Mouse (Mus musculus) intestine, embryonic 15.5 days (tissue): Measurements from ENCODE around the gene Usp48. TPM values are rescaled to one million over a fixed set of nuclear protein-coding genes. Genes with fewer than 3 reads are reported as not detected.

Experiments used
- ATAC-seq: fragments of 200-750 bp; cut with Nextera tagmentation; 2 replicates; pipeline ENCODE4 v1.8.0; 2017; ENCODE audit warnings: moderate TSS enrichment, moderate library complexity
- H3K27ac ChIP-seq: fragments of 300-500 bp; sonication (generic); 2 replicates; pipeline ENCODE4 v1.5.1; 2015; ENCODE audit warnings: mild to moderate bottlenecking, inconsistent platforms
- H3K27me3 ChIP-seq: fragments of 300-500 bp; sonication (generic); replicated peaks from 2 replicates; pipeline ENCODE4 v1.6.1; 2015; ENCODE audit warnings: inconsistent platforms
- H3K36me3 ChIP-seq: fragments of 300-500 bp; sonication (generic); 2 replicates; pipeline ENCODE4 v1.6.1; 2015; ENCODE audit warnings: inconsistent platforms
- H3K4me1 ChIP-seq: fragments of 300-500 bp; sonication (generic); replicated peaks from 2 replicates; pipeline ENCODE4 v1.6.1; 2015; ENCODE audit warnings: inconsistent platforms
- H3K4me2 ChIP-seq: fragments of 300-500 bp; sonication (generic); replicated peaks from 2 replicates; pipeline ENCODE4 v1.6.1; 2015; ENCODE audit warnings: mild to moderate bottlenecking, inconsistent platforms
- H3K4me3 ChIP-seq: fragments of 300-500 bp; sonication (generic); replicated peaks from 2 replicates; pipeline ENCODE4 v1.5.1; 2015; ENCODE audit warnings: inconsistent platforms
- H3K9ac ChIP-seq: fragments of 300-500 bp; sonication (generic); 2 replicates; pipeline ENCODE4 v1.6.1; 2015; ENCODE audit warnings: inconsistent platforms
- H3K9me3 ChIP-seq: fragments of 300-500 bp; sonication (generic); 2 replicates; pipeline ENCODE4 v1.6.1; 2016; ENCODE audit warnings: inconsistent platforms
- WGBS: fragments of 180-500 bp; shearing (Covaris S2); methylation state at CpG from one replicate; pipeline ENCODE4 v1.1.7; 2015; 5-methylcytosine and 5-hydroxymethylcytosine counted together
- polyA plus RNA-seq: library from polyadenylated mRNA; unstranded; fragments of >200 nt; fragmentation: Nextera tagmentation; extraction: Ambion mirVana; gene quantifications from 2 replicates; pipeline ENCODE4 v1.2.1, GENCODE M21; 2015

The Usp48 gene
- polyA plus RNA-seq, 1 experiment from 2014 or later: 62.0 TPM

- H3K4me2 ChIP-seq: no peak overlapping the region
- H3K4me3 ChIP-seq: no peak overlapping the region
- ATAC-seq: no peak
- 90% methylated on average over 5 of the region's 5 CpGs for WGBS
- H3K27ac ChIP-seq: no peak overlapping the region
- peaks cover 14% of the 10 kb centered on the region for H3K4me1 ChIP-seq
- H3K9ac ChIP-seq: no peak overlapping the region
- peaks cover 24% of the 10 kb centered on the region for H3K27me3 ChIP-seq
- H3K9me3 ChIP-seq: no peaks in the 10 kb centered on the region
- H3K36me3 ChIP-seq: no peaks in the 10 kb centered on the region
These were observed 72.2 kb downstream of the Usp48 start for GRCm38 (mm10) chr4:137665791-137666190.

- Histone ChIP-seq H3K36me3 (no peaks in the 10 kb centered on the region), H3K27me3 (peaks cover 24% of the 10 kb centered on the region), H3K4me1 (peaks cover 14% of the 10 kb centered on the region), H3K9me3 (no peaks in the 10 kb centered on the region), H3K4me3 (no peak overlapping the region), H3K27ac (no peak overlapping the region), H3K4me2 (no peak overlapping the region), H3K9ac (no peak overlapping the region)
- ATAC-seq: no peak
- WGBS: 73% methylated on average over 5 of the region's 5 CpGs
These were observed 72.9 kb downstream of the Usp48 start for GRCm38 (mm10) chr4:137666283-137666957.

- H3K4me2 ChIP-seq: no peak overlapping the region
- H3K27ac ChIP-seq: no peak overlapping the region
- H3K4me1 ChIP-seq: peaks cover 14% of the 10 kb centered on the region
- no peak for ATAC-seq
- H3K9ac ChIP-seq: no peak overlapping the region
- H3K27me3 ChIP-seq: peaks cover 24% of the 10 kb centered on the region
- H3K36me3 ChIP-seq: no peaks in the 10 kb centered on the region
- WGBS: 69% methylated on average over 8 of the region's 8 CpGs
- H3K9me3 ChIP-seq: no peaks in the 10 kb centered on the region
- H3K4me3 ChIP-seq: no peak overlapping the region
These were observed 73.4 kb downstream of the Usp48 start for GRCm38 (mm10) chr4:137666958-137667345.

- no peak overlapping the region for H3K4me3 ChIP-seq
- ATAC-seq: no peak
- H3K4me2 ChIP-seq: no peak overlapping the region
- H3K36me3 ChIP-seq: no peaks in the 10 kb centered on the region
- no peak overlapping the region for H3K27ac ChIP-seq
- H3K9ac ChIP-seq: no peak overlapping the region
- H3K4me1 ChIP-seq: peaks cover 14% of the 10 kb centered on the region
- H3K27me3 ChIP-seq: peaks cover 24% of the 10 kb centered on the region
- 61% methylated on average over 5 of the region's 5 CpGs for WGBS
- no peaks in the 10 kb centered on the region for H3K9me3 ChIP-seq
These were observed 74.2 kb downstream of the Usp48 start for GRCm38 (mm10) chr4:137667747-137668146.

- no peak for ATAC-seq
- no peaks in the 10 kb centered on the region for H3K36me3 ChIP-seq
- H3K27me3 ChIP-seq: no peaks in the 10 kb centered on the region; the same call in 1 of the 2 replicates
- H3K9me3 ChIP-seq: no peaks in the 10 kb centered on the region
- H3K27ac ChIP-seq: no peak overlapping the region
- H3K4me1 ChIP-seq: 0 out of 2 replicates have a peak, but pooled peaks cover 3% of the 10 kb centered on the region
- no peak overlapping the region for H3K4me3 ChIP-seq
- H3K4me2 ChIP-seq: no peak overlapping the region
- H3K9ac ChIP-seq: no peak overlapping the region
- WGBS: 67% methylated on average over 13 of the region's 13 CpGs
These were observed 78.4 kb downstream of the Usp48 start for GRCm38 (mm10) chr4:137671711-137672500.

GRCm38 (mm10) chr4:137675566-137675965, 82.0 kb downstream of the Usp48 start:
- H3K27ac ChIP-seq: no peak overlapping the region
- H3K36me3 ChIP-seq: no peaks in the 10 kb centered on the region
- H3K4me1 ChIP-seq: no peaks in the 10 kb centered on the region
- no peaks in the 10 kb centered on the region for H3K9me3 ChIP-seq
- peaks cover 11% of the 10 kb centered on the region for H3K27me3 ChIP-seq
- 70% methylated on average over 7 of the region's 7 CpGs for WGBS
- ATAC-seq: no peak
- H3K9ac ChIP-seq: no peak overlapping the region
- no peak overlapping the region for H3K4me2 ChIP-seq
- no peak overlapping the region for H3K4me3 ChIP-seq

- H3K27ac ChIP-seq: no peak overlapping the region
- H3K9me3 ChIP-seq: no peaks in the 10 kb centered on the region
- H3K36me3 ChIP-seq: no peaks in the 10 kb centered on the region
- whole genome bisulfite sequencing: 8% methylated on average over 11 of the region's 11 CpGs
- 0 out of 2 replicates have a peak, but pooled peaks cover under 1% of the 10 kb centered on the region for H3K4me1 ChIP-seq
- H3K4me3 ChIP-seq: no peak overlapping the region
- no peak overlapping the region for H3K9ac ChIP-seq
- ATAC-seq: peak; percentile 28
- peaks cover 16% of the 10 kb centered on the region for H3K27me3 ChIP-seq
- no peak overlapping the region for H3K4me2 ChIP-seq
These were observed 82.5 kb downstream of the Usp48 start for GRCm38 (mm10) chr4:137676057-137676456.

GRCm38 (mm10) chr4:137676700-137677484, 83.3 kb downstream of the Usp48 start:
- Histone ChIP-seq H3K4me3 (no peak overlapping the region), H3K4me2 (no peak overlapping the region), H3K36me3 (no peaks in the 10 kb centered on the region), H3K9ac (no peak overlapping the region), H3K27me3 (peaks cover 24% of the 10 kb centered on the region), H3K27ac (no peak overlapping the region), H3K4me1 (peaks cover 9% of the 10 kb centered on the region), H3K9me3 (no peaks in the 10 kb centered on the region)
- WGBS: 71% methylated on average over 13 of the region's 13 CpGs
- no peak for ATAC-seq

- peaks cover 30% of the 10 kb centered on the region for H3K27me3 ChIP-seq
- H3K9me3 ChIP-seq: no peaks in the 10 kb centered on the region
- H3K9ac ChIP-seq: no peak overlapping the region
- ATAC-seq: no peak
- peaks cover 10% of the 10 kb centered on the region for H3K4me1 ChIP-seq
- no peak overlapping the region for H3K27ac ChIP-seq
- H3K4me2 ChIP-seq: no peak overlapping the region
- H3K36me3 ChIP-seq: no peaks in the 10 kb centered on the region
- H3K4me3 ChIP-seq: no peak overlapping the region
- 84% methylated on average over 5 of the region's 5 CpGs for WGBS
These were observed 84.4 kb downstream of the Usp48 start for GRCm38 (mm10) chr4:137677906-137678305.

- Histone ChIP-seq H3K27me3 (peaks cover 30% of the 10 kb centered on the region), H3K27ac (no peak overlapping the region), H3K9me3 (no peaks in the 10 kb centered on the region), H3K4me1 (peaks cover 10% of the 10 kb centered on the region), H3K36me3 (no peaks in the 10 kb centered on the region), H3K9ac (no peak overlapping the region), H3K4me3 (no peak overlapping the region), H3K4me2 (no peak overlapping the region)
- no peak for ATAC-seq
- WGBS: 72% methylated on average over 9 of the region's 9 CpGs
These were observed 85.0 kb downstream of the Usp48 start for GRCm38 (mm10) chr4:137678568-137678967.

GRCm38 (mm10) chr4:137679979-137680550, 86.5 kb downstream of the Usp48 start:
- H3K4me2 ChIP-seq: no peak overlapping the region
- no peak overlapping the region for H3K27ac ChIP-seq
- no peak overlapping the region for H3K9ac ChIP-seq
- H3K36me3 ChIP-seq: no peaks in the 10 kb centered on the region
- H3K4me3 ChIP-seq: no peak overlapping the region; the same call in 1 of the 2 replicates
- WGBS: 80% methylated on average over 2 of the region's 2 CpGs
- peaks cover 13% of the 10 kb centered on the region for H3K4me1 ChIP-seq
- no peak for ATAC-seq
- H3K9me3 ChIP-seq: no peaks in the 10 kb centered on the region
- H3K27me3 ChIP-seq: peaks cover 35% of the 10 kb centered on the region

GRCm38 (mm10) chr4:137680721-137681120, 87.2 kb downstream of the Usp48 start:
- no peaks in the 10 kb centered on the region for H3K9me3 ChIP-seq
- WGBS: 35% methylated on average over 7 of the region's 7 CpGs
- no peaks in the 10 kb centered on the region for H3K36me3 ChIP-seq
- no peak overlapping the region for H3K4me3 ChIP-seq
- peaks cover 13% of the 10 kb centered on the region for H3K4me1 ChIP-seq
- H3K27ac ChIP-seq: no peak overlapping the region
- no peak for ATAC-seq
- no peak overlapping the region; the same call in 1 of the 2 replicates for H3K4me2 ChIP-seq
- H3K27me3 ChIP-seq: peaks cover 35% of the 10 kb centered on the region
- H3K9ac ChIP-seq: no peak overlapping the region
